12 mouse cellular contexts compared by ENCODE assay signal in the genomic region with DNA sequence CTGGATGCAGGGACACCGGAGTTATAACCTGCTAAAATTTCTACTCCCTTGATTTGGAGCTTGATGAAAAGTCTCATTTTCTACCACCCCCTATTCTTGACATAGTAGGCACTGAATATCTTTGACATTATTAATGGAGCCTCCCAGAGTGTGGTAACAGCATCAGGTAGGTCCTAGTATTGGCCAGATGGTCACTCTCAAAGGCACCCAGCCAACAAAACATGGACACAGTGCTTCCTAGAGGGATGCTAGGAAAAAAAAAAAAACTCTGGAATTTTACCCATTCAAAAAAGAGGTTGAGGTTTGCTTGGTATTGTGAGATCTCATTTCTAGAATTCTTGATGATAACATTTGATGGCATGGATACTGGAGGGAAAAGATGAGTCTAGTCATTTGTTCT.
"Had no signal": no experiment of that assay in that cellular context is flagged by ENCODE, and none has a peak within 500 bp of the region (broad histone marks: within the 10 kb centered on the region; RNA-seq: fewer than 3 reads in every experiment).

No protein-coding gene starts in this region.

- H3K4me3 ChIP-seq: left cerebral cortex, adult 2 months; limb, embryonic 13.5 days; midbrain, embryonic 13.5 days; stomach, embryonic 15.5 days had no signal

- H3K27ac ChIP-seq: left cerebral cortex, adult 2 months; limb, embryonic 13.5 days; liver, embryonic 14.5 days; midbrain, embryonic 13.5 days; stomach, embryonic 15.5 days had no signal

- ATAC-seq: lung, postnatal 0 days; midbrain, embryonic 13.5 days had no signal

- H3K9me3 ChIP-seq: limb, embryonic 13.5 days; midbrain, embryonic 13.5 days; stomach, embryonic 15.5 days had no signal

- H3K36me3 ChIP-seq: limb, embryonic 13.5 days; midbrain, embryonic 13.5 days; stomach, embryonic 15.5 days had no signal

- H3K4me1 ChIP-seq: limb, embryonic 13.5 days; midbrain, embryonic 13.5 days; stomach, embryonic 15.5 days had no signal

- H3K27me3 ChIP-seq: limb, embryonic 13.5 days; midbrain, embryonic 13.5 days; stomach, embryonic 15.5 days had no signal

- DNase-seq: kidney, postnatal 14 days; lung, adult 2 months; lung, postnatal 36 days; right cerebral cortex, postnatal 14 days; thymus, adult 2 months; thymus, postnatal 25 days had no signal

- H3K4me2 ChIP-seq: limb, embryonic 13.5 days; midbrain, embryonic 13.5 days; stomach, embryonic 15.5 days had no signal

- H3K9ac ChIP-seq: limb, embryonic 13.5 days; liver, embryonic 14.5 days; midbrain, embryonic 13.5 days; stomach, embryonic 15.5 days had no signal
